Mouse (Mus musculus) heart, embryonic 14.5 days (tissue): Measurements from ENCODE around the gene Lypla2. TPM values are rescaled to one million over a fixed set of nuclear protein-coding genes. Genes with fewer than 3 reads are reported as not detected.

Experiments used
- ATAC-seq: fragments of 200-750 bp; cut with Nextera tagmentation; 2 replicates; pipeline ENCODE4 v1.8.0; 2017; ENCODE audit warnings: low read depth, moderate TSS enrichment; ENCODE audit not compliant: insufficient number of reproducible peaks, insufficient read depth, low FRiP score
- H3K27ac ChIP-seq, 2 experiments: fragments of 200-500 bp in 1 of 2; fragments of 300-500 bp in 1 of 2; sonication (generic) in 1 of 2; replicated peaks in 1 of 2; 2 replicates each; pipeline ENCODE4 v1.5.1; 2012 to 2014; ENCODE audit warnings: low read depth in 2 of 2, low read length in 2 of 2, control low read depth in 1 of 2, mild to moderate bottlenecking in 1 of 2, mixed read lengths in 1 of 2; ENCODE audit not compliant: control insufficient read depth in 1 of 2, insufficient read depth in 1 of 2
- H3K27me3 ChIP-seq: fragments of 300-500 bp; sonication (generic); 2 replicates; pipeline ENCODE4 v1.6.1; 2014; ENCODE audit warnings: mild to moderate bottlenecking, low read length, control low read depth; ENCODE audit not compliant: control insufficient read depth, insufficient read depth
- H3K36me3 ChIP-seq: fragments of 300-500 bp; sonication (generic); 2 replicates; pipeline ENCODE4 v1.6.1; 2014; ENCODE audit warnings: mild to moderate bottlenecking, control low read depth, low read length, mixed read lengths; ENCODE audit not compliant: control insufficient read depth, insufficient read depth
- H3K4me1 ChIP-seq, 2 experiments: fragments of 200-500 bp in 1 of 2; fragments of 300-500 bp in 1 of 2; sonication (generic) in 1 of 2; 2 replicates each; pipeline ENCODE4 v1.6.1; 2012 to 2014; ENCODE audit warnings: low read length in 2 of 2, control low read depth in 1 of 2, mixed read lengths in 1 of 2; ENCODE audit not compliant: control insufficient read depth in 2 of 2, insufficient read depth in 2 of 2
- H3K4me2 ChIP-seq: fragments of 300-500 bp; sonication (generic); 2 replicates; pipeline ENCODE4 v1.6.1; 2014; ENCODE audit warnings: mild to moderate bottlenecking, low read length
- H3K4me3 ChIP-seq, 2 experiments: fragments of 200-500 bp in 1 of 2; fragments of 300-500 bp in 1 of 2; sonication (generic) in 1 of 2; 2 replicates each; pipeline ENCODE4 v1.5.1; 2012 to 2014; ENCODE audit warnings: low read length in 2 of 2, mild to moderate bottlenecking in 2 of 2, control low read depth in 1 of 2, low read depth in 1 of 2, moderate library complexity in 1 of 2; ENCODE audit not compliant: control insufficient read depth in 1 of 2, insufficient read depth in 1 of 2
- H3K9ac ChIP-seq: fragments of 300-500 bp; sonication (generic); 2 replicates; pipeline ENCODE4 v1.6.1; 2014; ENCODE audit warnings: mild to moderate bottlenecking, low read length
- H3K9me3 ChIP-seq: fragments of 300-500 bp; sonication (generic); 2 replicates; pipeline ENCODE4 v1.6.1; 2016; ENCODE audit warnings: low read length, control low read depth; ENCODE audit not compliant: control insufficient read depth
- WGBS: fragments of 180-500 bp; shearing (Covaris S2); extraction: QIAGEN DNeasy Blood & Tissue Kit; methylation state at CpG from one replicate; pipeline ENCODE4 v1.1.7; 2014; 5-methylcytosine and 5-hydroxymethylcytosine counted together
- polyA plus RNA-seq: library from polyadenylated mRNA; unstranded; fragments of >200 nt; fragmentation: Nextera tagmentation; extraction: Ambion mirVana; gene quantifications from 2 replicates; pipeline ENCODE4 v1.2.1, GENCODE M21; 2014

Gene Lypla2
- polyA plus RNA-seq, 1 experiment from 2014 or later, result 67.7 TPM

DNA sequence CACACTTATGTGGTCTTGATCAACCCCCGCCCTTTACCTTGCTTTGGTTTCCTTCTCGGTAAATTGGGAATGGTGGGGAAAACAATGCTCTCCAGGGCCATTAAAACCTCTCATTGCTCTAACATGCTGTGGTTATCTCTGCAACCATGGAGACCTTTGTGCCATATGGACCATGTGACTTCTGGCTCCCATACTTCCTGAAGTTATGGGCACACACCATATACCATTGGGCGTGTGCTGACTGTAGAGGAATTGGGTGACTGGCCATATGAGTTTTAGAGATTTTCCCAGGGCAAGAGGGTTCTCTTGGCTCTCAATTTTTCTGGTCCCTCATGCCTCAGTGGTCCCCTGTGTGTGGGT, 53.2 kb downstream of the Lypla2 start:
- WGBS, result 85% methylated on average over 3 of the region's 3 CpGs
- ATAC-seq, result no peak
- Histone ChIP-seq H3K9ac (no peak overlapping the region), H3K27me3 (no peaks in the 10 kb centered on the region), H3K4me3 (no peak overlapping the region), H3K4me1 (peaks cover 4 to 5% of the 10 kb centered on the region in 2 experiments), H3K9me3 (no peaks in the 10 kb centered on the region), H3K4me2 (no peak overlapping the region), H3K36me3 (peaks cover 9% of the 10 kb centered on the region; the same call in 1 of the 2 replicates), H3K27ac (no peak overlapping the region)

DNA sequence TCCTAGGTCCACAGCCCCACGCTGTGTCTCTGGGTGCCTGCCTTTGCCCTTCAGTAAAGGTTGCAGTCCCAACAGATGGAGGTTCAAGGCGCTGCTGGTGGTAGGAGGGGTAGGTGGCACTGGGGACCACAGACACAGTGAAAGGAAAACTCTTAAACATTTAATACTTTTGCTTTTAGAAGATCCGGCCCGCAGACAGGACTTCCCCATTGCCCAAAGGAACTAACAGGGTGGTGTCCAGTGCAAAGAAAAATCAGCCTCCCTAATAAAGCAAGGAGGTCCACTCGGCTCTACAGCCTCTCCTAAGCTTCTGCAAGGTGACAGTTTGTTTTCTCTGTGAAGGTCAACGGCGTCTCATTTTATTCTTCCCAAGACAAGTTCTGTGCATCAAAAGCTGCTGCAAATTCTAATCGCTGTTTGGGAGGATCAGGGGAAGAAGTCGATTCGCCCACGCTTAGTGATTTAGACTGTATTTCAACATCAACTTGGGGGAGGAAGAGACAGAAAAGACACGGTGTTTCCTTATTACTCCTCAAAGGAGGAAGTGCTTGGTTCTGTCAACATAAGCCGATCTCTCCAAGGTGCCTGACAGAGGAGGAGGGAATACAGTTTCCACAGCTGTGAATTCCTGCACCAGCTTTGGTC, 53.7 kb downstream of the Lypla2 start:
- Histone ChIP-seq H3K27ac (no peak overlapping the region), H3K9me3 (no peaks in the 10 kb centered on the region), H3K4me3 (no peak overlapping the region), H3K9ac (no peak overlapping the region), H3K4me1 (peaks cover 4 to 5% of the 10 kb centered on the region in 2 experiments), H3K27me3 (no peaks in the 10 kb centered on the region), H3K36me3 (peaks cover 7% of the 10 kb centered on the region; the same call in 1 of the 2 replicates), H3K4me2 (no peak overlapping the region)
- no peak for ATAC-seq
- WGBS, result 77% methylated on average over 13 of the region's 13 CpGs

Other genes starting within 250 kb of the Lypla2 start
- gene Il22ra1, start 244.5 kb downstream of the Lypla2 start, polyA plus RNA-seq, result not detected in 2 replicates
- gene Myom3, start 212.9 kb downstream of the Lypla2 start, polyA plus RNA-seq, result 0.12 TPM in 1 of 2 replicates, not detected in the other
- 144 and 147 TPM in 2 replicates for gene Srsf10, start 116.9 kb downstream of the Lypla2 start, polyA plus RNA-seq
- 133 and 137 TPM in 2 replicates for gene Pnrc2, start 98.8 kb downstream of the Lypla2 start, polyA plus RNA-seq
- 0.36 and 0.38 TPM in 2 replicates for gene Cnr2, start 77.2 kb downstream of the Lypla2 start, polyA plus RNA-seq
- 50.1 and 63.0 TPM in 2 replicates for gene Fuca1, start 51.9 kb downstream of the Lypla2 start, polyA plus RNA-seq
- gene Hmgcl, start 26.2 kb downstream of the Lypla2 start, polyA plus RNA-seq, result 91.6 and 96.7 TPM in 2 replicates
- gene Gale, start 8.9 kb downstream of the Lypla2 start, polyA plus RNA-seq, result 16.8 and 19.0 TPM in 2 replicates
- gene Pithd1, start 14.6 kb upstream of the Lypla2 start, polyA plus RNA-seq, result 39.4 and 40.2 TPM in 2 replicates
- 34.3 and 34.7 TPM in 2 replicates for gene Eloa, start 49.1 kb upstream of the Lypla2 start, polyA plus RNA-seq
- gene Rpl11, start 80.8 kb upstream of the Lypla2 start, polyA plus RNA-seq, result 284 and 329 TPM in 2 replicates
- 247 and 296 TPM in 2 replicates for gene Id3, start 170.9 kb upstream of the Lypla2 start, polyA plus RNA-seq
- 2.5 and 3.1 TPM in 2 replicates for gene E2f2, start 199.8 kb upstream of the Lypla2 start, polyA plus RNA-seq
- gene Asap3, start 233.7 kb upstream of the Lypla2 start, polyA plus RNA-seq, result 1.3 and 1.5 TPM in 2 replicates